Mouse (Mus musculus): Measurements from ENCODE around the gene Arhgef1.

GRCm38 (mm10) chr7:24887096-24887495, 15.6 kb upstream of the Arhgef1 start:
- TF ChIP-seq CTCF (IDR thresholded peaks at IDR 0.05; ENCODE audit: low read depth) (no peak), EP300 (optimal IDR thresholded peaks at IDR 0.05) (no peak)

Measured in stomach, postnatal 0 days (tissue).